Mouse (Mus musculus): Measurements from ENCODE around the gene Ilf3.

GRCm38 (mm10) chr9:21320619-21321512, 46.8 kb upstream of the Ilf3 start, which contains the start of gene Slc44a2:
- TF ChIP-seq TAL1 (IDR thresholded peaks at IDR 0.05; ENCODE audit: low read length) = no peak
- no peak for TF ChIP-seq GATA1 (IDR thresholded peaks at IDR 0.05; ENCODE audit: low read length)
